Mouse (Mus musculus) neural tube, embryonic 13.5 days (tissue): ENCODE data around the gene Mecom. TPM values are rescaled to one million over a fixed set of nuclear protein-coding genes. Genes with fewer than 3 reads are reported as not detected.

Experiments used
- ATAC-seq: fragments of 200-750 bp; cut with Nextera tagmentation; 2 replicates; pipeline ENCODE4 v1.8.0; 2017; ENCODE audit warnings: low read depth, mild to moderate bottlenecking, moderate TSS enrichment, moderate library complexity
- H3K27ac ChIP-seq: fragments of 300-500 bp; sonication (generic); replicated peaks from 2 replicates; pipeline ENCODE4 v1.5.1; 2015; ENCODE audit warnings: moderate library complexity, mild to moderate bottlenecking, inconsistent platforms
- H3K27me3 ChIP-seq: fragments of 300-500 bp; sonication (generic); 2 replicates; pipeline ENCODE4 v1.6.1; 2015; ENCODE audit warnings: mild to moderate bottlenecking, inconsistent platforms
- H3K36me3 ChIP-seq: fragments of 300-500 bp; sonication (generic); 2 replicates; pipeline ENCODE4 v1.6.1; 2015; ENCODE audit warnings: mild to moderate bottlenecking, inconsistent platforms
- H3K4me1 ChIP-seq: fragments of 300-500 bp; sonication (generic); replicated peaks from 2 replicates; pipeline ENCODE4 v1.6.1; 2015; ENCODE audit warnings: inconsistent platforms
- H3K4me2 ChIP-seq: fragments of 300-500 bp; sonication (generic); 2 replicates; pipeline ENCODE4 v1.6.1; 2015; ENCODE audit warnings: inconsistent platforms, mild to moderate bottlenecking, moderate library complexity
- H3K4me3 ChIP-seq: fragments of 300-500 bp; sonication (generic); 2 replicates; pipeline ENCODE4 v1.5.1; 2015; ENCODE audit warnings: mild to moderate bottlenecking, inconsistent platforms
- H3K9ac ChIP-seq: fragments of 300-500 bp; sonication (generic); 2 replicates; pipeline ENCODE4 v1.6.1; 2015; ENCODE audit warnings: moderate library complexity, mild to moderate bottlenecking, inconsistent platforms
- H3K9me3 ChIP-seq: fragments of 300-500 bp; sonication (generic); 2 replicates; pipeline ENCODE4 v1.6.1; 2016; ENCODE audit warnings: inconsistent platforms
- WGBS: fragments of 180-500 bp; shearing (Covaris S2); methylation state at CpG from one replicate; pipeline ENCODE4 v1.1.7; 2015; 5-methylcytosine and 5-hydroxymethylcytosine counted together
- polyA plus RNA-seq: library from polyadenylated mRNA; unstranded; fragments of >200 nt; fragmentation: Nextera tagmentation; extraction: Ambion mirVana; gene quantifications from 2 replicates; pipeline ENCODE4 v1.2.1, GENCODE M21; 2015

Mecom gene
- polyA plus RNA-seq, 1 experiment from 2014 or later = 8.9 TPM

GRCm38 (mm10) chr3:30198854-30199253 lies 349.0 kb downstream of the Mecom start:
- Histone ChIP-seq H3K4me2 (no peak overlapping the region), H3K36me3 (no peaks in the 10 kb centered on the region), H3K4me3 (no peak overlapping the region), H3K4me1 (0 out of 2 replicates have a peak, but pooled peaks cover 7% of the 10 kb centered on the region), H3K27me3 (no peaks in the 10 kb centered on the region), H3K9me3 (no peaks in the 10 kb centered on the region), H3K9ac (no peak overlapping the region), H3K27ac (no peak overlapping the region)
- 57% methylated on average over 2 of the region's 2 CpGs for WGBS
- ATAC-seq = no peak

- Histone ChIP-seq H3K4me3 (no peak overlapping the region), H3K9me3 (no peaks in the 10 kb centered on the region), H3K36me3 (no peaks in the 10 kb centered on the region), H3K4me2 (no peak overlapping the region), H3K4me1 (0 out of 2 replicates have a peak, but pooled peaks cover 1% of the 10 kb centered on the region), H3K9ac (no peak overlapping the region), H3K27me3 (no peaks in the 10 kb centered on the region), H3K27ac (no peak overlapping the region)
- 73% methylated on average over 5 of the region's 5 CpGs for WGBS
- no peak for ATAC-seq
These were observed 349.6 kb downstream of the Mecom start for GRCm38 (mm10) chr3:30198227-30198626.

- Histone ChIP-seq H3K4me3 (no peak overlapping the region), H3K9me3 (no peaks in the 10 kb centered on the region), H3K36me3 (no peaks in the 10 kb centered on the region), H3K27ac (no peak overlapping the region), H3K4me1 (peaks cover 4% of the 10 kb centered on the region; the same call in 1 of the 2 replicates), H3K27me3 (no peaks in the 10 kb centered on the region), H3K9ac (no peak overlapping the region), H3K4me2 (no peak overlapping the region)
- no peak for ATAC-seq
- WGBS = 91% methylated on average over 3 of the region's 3 CpGs
These were observed 352.6 kb downstream of the Mecom start for GRCm38 (mm10) chr3:30195186-30195585.

- Histone ChIP-seq H3K36me3 (no peaks in the 10 kb centered on the region), H3K27ac (no peak overlapping the region), H3K9ac (no peak overlapping the region), H3K27me3 (no peaks in the 10 kb centered on the region), H3K4me3 (no peak overlapping the region), H3K4me1 (peaks cover 4% of the 10 kb centered on the region; the same call in 1 of the 2 replicates), H3K9me3 (no peaks in the 10 kb centered on the region), H3K4me2 (no peak overlapping the region)
- no peak for ATAC-seq
- 21% methylated on average over 12 of the region's 12 CpGs for WGBS
These were observed 355.4 kb downstream of the Mecom start for GRCm38 (mm10) chr3:30192294-30193007.

GRCm38 (mm10) chr3:30189325-30189724 lies 358.5 kb downstream of the Mecom start:
- Histone ChIP-seq H3K4me3 (no peak overlapping the region), H3K9me3 (no peaks in the 10 kb centered on the region), H3K27me3 (no peaks in the 10 kb centered on the region), H3K4me1 (peaks cover 4% of the 10 kb centered on the region; the same call in 1 of the 2 replicates), H3K27ac (no peak overlapping the region), H3K9ac (no peak overlapping the region), H3K36me3 (no peaks in the 10 kb centered on the region), H3K4me2 (no peak overlapping the region)
- 86% methylated on average over 2 of the region's 2 CpGs for WGBS
- no peak for ATAC-seq

- no peaks in the 10 kb centered on the region for H3K9me3 ChIP-seq
- ATAC-seq = no peak
- WGBS = 50% methylated on average over 5 of the region's 5 CpGs
- no peaks in the 10 kb centered on the region for H3K36me3 ChIP-seq
- no peaks in the 10 kb centered on the region for H3K27me3 ChIP-seq
- H3K4me1 ChIP-seq = peaks cover 4% of the 10 kb centered on the region; the same call in 1 of the 2 replicates
- no peak overlapping the region for H3K9ac ChIP-seq
- H3K27ac ChIP-seq = no peak overlapping the region
- no peak overlapping the region for H3K4me2 ChIP-seq
- no peak overlapping the region for H3K4me3 ChIP-seq
These were observed 359.9 kb downstream of the Mecom start for GRCm38 (mm10) chr3:30187812-30188469.

GRCm38 (mm10) chr3:30181807-30182481 lies 365.9 kb downstream of the Mecom start:
- no peaks in the 10 kb centered on the region for H3K27me3 ChIP-seq
- H3K36me3 ChIP-seq = no peaks in the 10 kb centered on the region
- H3K9ac ChIP-seq = no peak overlapping the region
- no peak overlapping the region for H3K4me2 ChIP-seq
- no peak for ATAC-seq
- H3K4me3 ChIP-seq = no peak overlapping the region
- WGBS = 85% methylated on average over 8 of the region's 8 CpGs
- no peak overlapping the region for H3K27ac ChIP-seq
- no peaks in the 10 kb centered on the region for H3K4me1 ChIP-seq
- H3K9me3 ChIP-seq = no peaks in the 10 kb centered on the region

- Histone ChIP-seq H3K4me2 (no peak overlapping the region), H3K27me3 (no peaks in the 10 kb centered on the region), H3K9ac (no peak overlapping the region), H3K4me3 (no peak overlapping the region), H3K27ac (no peak overlapping the region), H3K9me3 (no peaks in the 10 kb centered on the region), H3K4me1 (no peaks in the 10 kb centered on the region), H3K36me3 (no peaks in the 10 kb centered on the region)
- 80% methylated on average over 5 of the region's 5 CpGs for WGBS
- no peak for ATAC-seq
These were observed 371.2 kb downstream of the Mecom start for GRCm38 (mm10) chr3:30176615-30177014.

- no peaks in the 10 kb centered on the region for H3K36me3 ChIP-seq
- 90% methylated on average over 3 of the region's 3 CpGs for WGBS
- no peak overlapping the region for H3K4me2 ChIP-seq
- H3K4me1 ChIP-seq = no peaks in the 10 kb centered on the region
- no peak overlapping the region for H3K4me3 ChIP-seq
- ATAC-seq = no peak
- no peak overlapping the region for H3K27ac ChIP-seq
- no peak overlapping the region for H3K9ac ChIP-seq
- H3K27me3 ChIP-seq = no peaks in the 10 kb centered on the region
- no peaks in the 10 kb centered on the region for H3K9me3 ChIP-seq
These were observed 374.0 kb downstream of the Mecom start for GRCm38 (mm10) chr3:30173812-30174211.

GRCm38 (mm10) chr3:30168396-30169186 lies 379.2 kb downstream of the Mecom start:
- H3K4me2 ChIP-seq = no peak overlapping the region

GRCm38 (mm10) chr3:30167027-30167426 lies 380.8 kb downstream of the Mecom start:
- H3K36me3 ChIP-seq = no peaks in the 10 kb centered on the region
- H3K4me2 ChIP-seq = no peak overlapping the region
- 95% methylated on average over 3 of the region's 3 CpGs for WGBS
- H3K27ac ChIP-seq = no peak overlapping the region
- H3K4me1 ChIP-seq = no peaks in the 10 kb centered on the region
- ATAC-seq = no peak
- H3K27me3 ChIP-seq = peaks cover under 1% of the 10 kb centered on the region; the same call in 1 of the 2 replicates
- no peak overlapping the region for H3K9ac ChIP-seq
- H3K9me3 ChIP-seq = no peaks in the 10 kb centered on the region
- no peak overlapping the region for H3K4me3 ChIP-seq

More at GRCm38 (mm10) chr3:30168396-30169186, 379.2 kb downstream of the Mecom start:
- Histone ChIP-seq H3K27me3 (no peaks in the 10 kb centered on the region), H3K9me3 (no peaks in the 10 kb centered on the region), H3K27ac (no peak overlapping the region), H3K4me3 (no peak overlapping the region), H3K36me3 (no peaks in the 10 kb centered on the region), H3K9ac (no peak overlapping the region), H3K4me1 (no peaks in the 10 kb centered on the region)
- WGBS = 87% methylated on average over 3 of the region's 3 CpGs
- no peak for ATAC-seq
